Mouse (Mus musculus): ENCODE measurements around the gene Ctsa. TPM values are rescaled to one million over a fixed set of nuclear protein-coding genes. Genes with fewer than 3 reads are reported as not detected.

The Ctsa gene
- total and polyA plus RNA-seq, 2 experiments from 2014 or later: 101 to 110 TPM

GRCm38 (mm10) chr2:164829090-164829489 is 3.6 kb upstream of the Ctsa start:
- Histone ChIP-seq H3K4me2 (ENCODE audit: low read depth, low read length, poor library complexity, severe bottlenecking) (no peak overlapping the region), H3K36me3 (ENCODE audit: insufficient read depth, low read length) (peaks cover 21% of the 10 kb centered on the region), H3K9me3 (ENCODE audit: low read length) (no peaks in the 10 kb centered on the region), H3K27ac (ENCODE audit: low read depth, low read length) (no peak overlapping the region), H3K27me3 (ENCODE audit: insufficient read depth, low read length) (no peaks in the 10 kb centered on the region), H3K4me3 (ENCODE audit: low read depth, low read length) (no peak overlapping the region), H3K4me1 (ENCODE audit: insufficient read depth, low read length) (peaks cover 3% of the 10 kb centered on the region; the same call in 1 of the 2 replicates), H3K9ac (replicated peaks; ENCODE audit: low read length, poor library complexity, severe bottlenecking) (no peak overlapping the region)
- no peak for ATAC-seq (ENCODE audit: low FRiP score)
- no peak for DNase-seq (ENCODE audit: low spot score)
- 93% methylated on average over 1 of the region's 1 CpGs for WGBS
- TF ChIP-seq CTCF (IDR thresholded peaks at IDR 0.05): no peak

DNA sequence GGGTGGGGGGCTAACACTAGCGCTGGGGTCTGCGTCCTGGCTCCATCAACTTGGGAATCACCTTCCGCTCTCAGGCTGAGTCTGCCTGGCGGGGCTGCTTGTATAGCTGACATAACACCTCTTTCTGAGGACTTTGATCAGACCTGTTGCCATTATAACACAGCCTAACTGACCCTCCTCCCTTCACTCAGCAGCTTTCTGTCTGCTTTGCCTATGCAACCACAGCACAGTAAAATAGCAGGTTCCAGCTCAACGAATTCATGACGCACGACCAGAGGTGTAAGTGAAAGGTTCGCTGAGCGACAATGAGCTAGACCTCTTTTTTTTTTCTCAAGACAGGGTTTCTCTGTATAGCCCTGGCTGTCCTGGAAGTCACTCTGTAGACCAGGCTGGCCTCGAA is 1.6 kb upstream of the Ctsa start:
- Histone ChIP-seq H3K4me2 (ENCODE audit: low read depth, low read length, poor library complexity, severe bottlenecking) (no peak overlapping the region), H3K9ac (replicated peaks; ENCODE audit: low read length, poor library complexity, severe bottlenecking) (no peak overlapping the region), H3K9me3 (ENCODE audit: low read length) (no peaks in the 10 kb centered on the region), H3K4me1 (ENCODE audit: insufficient read depth, low read length) (peaks cover 10% of the 10 kb centered on the region), H3K27ac (ENCODE audit: low read depth, low read length) (no peak overlapping the region), H3K27me3 (ENCODE audit: insufficient read depth, low read length) (no peaks in the 10 kb centered on the region), H3K36me3 (ENCODE audit: insufficient read depth, low read length) (peaks cover 7% of the 10 kb centered on the region), H3K4me3 (ENCODE audit: low read depth, low read length) (no peak overlapping the region)
- DNase-seq (ENCODE audit: low spot score) (no peak), ATAC-seq (ENCODE audit: low FRiP score) (no peak)
- 88% methylated on average over 10 of the region's 10 CpGs for WGBS
- no peak for TF ChIP-seq CTCF (IDR thresholded peaks at IDR 0.05)

GRCm38 (mm10) chr2:164832032-164832747 is 483 bp upstream of the Ctsa start:
- Histone ChIP-seq H3K4me3 (ENCODE audit: low read depth, low read length) (peak overlapping the region; percentile 60), H3K4me1 (ENCODE audit: insufficient read depth, low read length) (peaks cover 10% of the 10 kb centered on the region), H3K9ac (replicated peaks; ENCODE audit: low read length, poor library complexity, severe bottlenecking) (peak overlapping the region; percentile 63), H3K27ac (ENCODE audit: low read depth, low read length) (peak overlapping the region; percentile 77), H3K36me3 (ENCODE audit: insufficient read depth, low read length) (peaks cover 7% of the 10 kb centered on the region), H3K27me3 (ENCODE audit: insufficient read depth, low read length) (no peaks in the 10 kb centered on the region), H3K4me2 (ENCODE audit: low read depth, low read length, poor library complexity, severe bottlenecking) (peak overlapping the region; percentile 99), H3K9me3 (ENCODE audit: low read length) (no peaks in the 10 kb centered on the region)
- 63% methylated on average over 16 of the region's 16 CpGs for WGBS
- TF ChIP-seq CTCF (IDR thresholded peaks at IDR 0.05): no peak
- DNase-seq (ENCODE audit: low spot score) (no peak), ATAC-seq (ENCODE audit: low FRiP score) (no peak)

- DNase-seq (ENCODE audit: low spot score): peak; percentile 96
- peak within 1 kb of the TSS; percentile 99 for H3K4me2 ChIP-seq (ENCODE audit: low read depth, low read length, poor library complexity, severe bottlenecking)
- H3K9me3 ChIP-seq (ENCODE audit: low read length): no peaks in the 10 kb centered on the region
- WGBS: under 1% methylated on average over 31 of the region's 31 CpGs
- H3K4me3 ChIP-seq (ENCODE audit: low read depth, low read length): peak within 1 kb of the TSS; percentile 60
- peak within 1 kb of the TSS; percentile 63 for H3K9ac ChIP-seq (replicated peaks; ENCODE audit: low read length, poor library complexity, severe bottlenecking)
- H3K27me3 ChIP-seq (ENCODE audit: insufficient read depth, low read length): no peaks in the 10 kb centered on the region
- H3K4me1 ChIP-seq (ENCODE audit: insufficient read depth, low read length): peaks cover 10% of the 10 kb centered on the region
- peaks cover 10% of the 10 kb centered on the region for H3K36me3 ChIP-seq (ENCODE audit: insufficient read depth, low read length)
- TF ChIP-seq CTCF (IDR thresholded peaks at IDR 0.05): peak; percentile 39
- peak; percentile 68 for ATAC-seq (ENCODE audit: low FRiP score)
- peak within 1 kb of the TSS; percentile 77 for H3K27ac ChIP-seq (ENCODE audit: low read depth, low read length)
Observed at GRCm38 (mm10) chr2:164833314-164833959, 764 bp downstream of the Ctsa start, which contains the start of gene Neurl2. Gene Neurl2 (minus strand): TSS chr2:164833456.

DNA sequence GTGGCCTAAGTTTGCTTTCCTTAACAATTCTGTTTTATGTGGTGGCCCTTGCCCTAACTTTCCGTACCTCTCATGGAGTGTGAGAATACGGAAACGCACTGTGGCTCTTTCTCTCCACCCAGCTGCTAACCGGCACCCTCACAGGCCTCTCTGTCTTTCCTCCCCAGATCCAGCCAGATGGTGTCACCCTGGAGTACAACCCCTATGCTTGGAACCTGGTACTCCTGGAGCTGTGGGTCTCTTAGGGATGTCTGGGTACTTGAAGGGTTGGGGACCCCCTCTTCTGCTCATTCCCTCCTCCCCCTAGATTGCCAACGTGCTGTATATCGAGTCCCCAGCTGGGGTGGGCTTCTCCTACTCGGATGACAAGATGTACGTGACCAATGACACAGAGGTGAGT is 1.9 kb downstream of the Ctsa start:
- ATAC-seq (ENCODE audit: low FRiP score): no peak
- WGBS: 46% methylated on average over 8 of the region's 8 CpGs
- Histone ChIP-seq H3K9me3 (ENCODE audit: low read length) (no peaks in the 10 kb centered on the region), H3K27me3 (ENCODE audit: insufficient read depth, low read length) (no peaks in the 10 kb centered on the region), H3K36me3 (ENCODE audit: insufficient read depth, low read length) (peaks cover 21% of the 10 kb centered on the region), H3K4me3 (ENCODE audit: low read depth, low read length) (peak overlapping the region; percentile 60), H3K4me2 (ENCODE audit: low read depth, low read length, poor library complexity, severe bottlenecking) (peak overlapping the region; percentile 99), H3K27ac (ENCODE audit: low read depth, low read length) (0 out of 2 replicates have a peak overlapping the region, but pooled peaks have one; percentile 77), H3K9ac (replicated peaks; ENCODE audit: low read length, poor library complexity, severe bottlenecking) (peak overlapping the region; percentile 63; the same call in 1 of the 2 replicates), H3K4me1 (ENCODE audit: insufficient read depth, low read length) (peaks cover 10% of the 10 kb centered on the region)
- TF ChIP-seq CTCF (IDR thresholded peaks at IDR 0.05): peak; percentile 24
- no peak for DNase-seq (ENCODE audit: low spot score)

- no peak for TF ChIP-seq CTCF (IDR thresholded peaks at IDR 0.05)
- 99% methylated on average over 4 of the region's 4 CpGs for WGBS
- Histone ChIP-seq H3K27me3 (ENCODE audit: insufficient read depth, low read length) (no peaks in the 10 kb centered on the region), H3K9ac (replicated peaks; ENCODE audit: low read length, poor library complexity, severe bottlenecking) (no peak overlapping the region), H3K36me3 (ENCODE audit: insufficient read depth, low read length) (peaks cover 26% of the 10 kb centered on the region), H3K27ac (ENCODE audit: low read depth, low read length) (no peak overlapping the region), H3K9me3 (ENCODE audit: low read length) (no peaks in the 10 kb centered on the region), H3K4me1 (ENCODE audit: insufficient read depth, low read length) (peaks cover 10% of the 10 kb centered on the region), H3K4me3 (ENCODE audit: low read depth, low read length) (no peak overlapping the region), H3K4me2 (ENCODE audit: low read depth, low read length, poor library complexity, severe bottlenecking) (peak overlapping the region; percentile 99)
- no peak for DNase-seq (ENCODE audit: low spot score)
- ATAC-seq (ENCODE audit: low FRiP score): no peak
Observed at GRCm38 (mm10) chr2:164835164-164835563, 2.5 kb downstream of the Ctsa start.
